In genomic region chr13:51573849-51574248, GRCm38 (mm10) we compare ENCODE assay signal across 11 mouse cellular contexts. TPM values are rescaled to one million over a fixed set of nuclear protein-coding genes. Genes with fewer than 3 reads are reported as not detected.
DNase-seq lines count a peak whose midpoint lies in the region; ATAC-seq and TF ChIP-seq lines count a peak whose summit lies in the region.
"Had no signal": no experiment of that assay in that cellular context is flagged by ENCODE, and none has a peak within 500 bp of the region (broad histone marks: within the 10 kb centered on the region; RNA-seq: fewer than 3 reads in every experiment).

No protein-coding gene starts in this region.

- peak; percentile 27 for DNase-seq in gastrocnemius, adult 2 months
- DNase-seq in gastrocnemius, adult 8-10 months (ENCODE audit: low spot score in 2 of 2), result no peak
- DNase-seq in brain, embryonic 14.5 days (ENCODE audit: low read depth), result peak; percentile 64
- peak; percentile 79 for DNase-seq in retina, postnatal 1 day
- DNase-seq in urinary bladder, adult 18-20 months (ENCODE audit: low spot score in 2 of 2), result no peak

- no peak for TF ChIP-seq CTCF in gastrocnemius, adult 2 months (IDR thresholded peaks at IDR 0.05)
- no peak for TF ChIP-seq CTCF in brain, embryonic 14.5 days (IDR thresholded peaks at IDR 0.05; ENCODE audit: borderline replicate concordance, extremely low read depth, insufficient read depth, insufficient read length)

- WGBS in heart, embryonic 13.5 days, result 21% methylated on average over 11 of the region's 11 CpGs
- 36% methylated on average over 11 of the region's 11 CpGs for WGBS in limb, embryonic 13.5 days

- peaks cover 26% of the 10 kb centered on the region for H3K4me1 ChIP-seq in heart, embryonic 13.5 days
- peaks cover 13% of the 10 kb centered on the region for H3K4me1 ChIP-seq in limb, embryonic 13.5 days

- H3K9ac ChIP-seq in heart, embryonic 13.5 days, result no peak overlapping the region
- H3K9ac ChIP-seq in limb, embryonic 13.5 days, result no peak overlapping the region

- H3K4me2 ChIP-seq in heart, embryonic 13.5 days, result peak overlapping the region; percentile 35
- H3K4me2 ChIP-seq in limb, embryonic 13.5 days (replicated peaks), result no peak overlapping the region

- H3K9me3 ChIP-seq in heart, embryonic 13.5 days, result no peaks in the 10 kb centered on the region
- H3K9me3 ChIP-seq in limb, embryonic 13.5 days, result no peaks in the 10 kb centered on the region

- no peak for ATAC-seq in heart, embryonic 13.5 days (ENCODE audit: extremely low read depth, insufficient number of reproducible peaks, low FRiP score, low TSS enrichment)
- ATAC-seq in limb, embryonic 13.5 days (ENCODE audit: low FRiP score, low read depth), result peak; percentile 66; the same call in 1 of the 2 replicates
- ATAC-seq in monocyte, adult 5-6 weeks (replicated peaks; ENCODE audit: insufficient number of reproducible peaks, low FRiP score, low TSS enrichment, poor library complexity, severe bottlenecking), result no peak

- H3K36me3 ChIP-seq in heart, embryonic 13.5 days, result no peaks in the 10 kb centered on the region
- no peaks in the 10 kb centered on the region for H3K36me3 ChIP-seq in limb, embryonic 13.5 days

- intact Hi-C loops in gastrocnemius, adult 2 months (cut with DNase I), result no loop called here

- peaks cover 31% of the 10 kb centered on the region for H3K27me3 ChIP-seq in heart, embryonic 13.5 days (replicated peaks)
- H3K27me3 ChIP-seq in limb, embryonic 13.5 days, result peaks cover 42% of the 10 kb centered on the region
- H3K27me3 ChIP-seq: CH12.LX had no signal

- H3K4me3 ChIP-seq in gastrocnemius, adult 2 months, result no peak overlapping the region
- no peak overlapping the region for H3K4me3 ChIP-seq in heart, embryonic 13.5 days
- H3K4me3 ChIP-seq in limb, embryonic 13.5 days, result no peak overlapping the region

- no peak for TF ChIP-seq POLR2A in brain, embryonic 14.5 days (IDR thresholded peaks at IDR 0.05; ENCODE audit: borderline replicate concordance, extremely low read depth, insufficient read depth, insufficient read length, poor library complexity, severe bottlenecking)

- no peak overlapping the region for H3K27ac ChIP-seq in gastrocnemius, adult 2 months
- H3K27ac ChIP-seq in heart, embryonic 13.5 days (replicated peaks), result no peak overlapping the region
- H3K27ac ChIP-seq in limb, embryonic 13.5 days, result no peak overlapping the region

RNA-seq across cellular contexts. Expression of gene Shc3, which starts 4.6 kb away (rescaled TPM):
- 1 to 10 TPM in 1 of 2 experiments, under 1 TPM in 1; 0.59 to 1.4 TPM for total RNA-seq in gastrocnemius, adult 2 months (2021)
- total RNA-seq in gastrocnemius, adult 8-10 months (2022), result 1 to 10 TPM in 2 of 4 experiments, under 1 TPM in 2; 0.75 to 1.1 (median 1.0) TPM
- 13.9 and 17.4 TPM in 2 replicates for polyA plus RNA-seq in brain, embryonic 14.5 days (2012; rRNA removed)
- 0.13 and 0.15 TPM in 2 replicates for polyA plus RNA-seq in heart, embryonic 13.5 days (2015; fragmentation: Nextera tagmentation; extraction: Ambion mirVana)
- polyA plus RNA-seq in limb, embryonic 13.5 days (2015; fragmentation: Nextera tagmentation; extraction: Ambion mirVana), result 0.69 and 0.73 TPM in 2 replicates
- total RNA-seq in monocyte, adult 5-6 weeks (2017), result not detected in 3 replicates
- total RNA-seq: common myeloid progenitor, adult 5-6 weeks had no signal
- polyA plus RNA-seq: liver, adult 2 months had no signal

Comparison
In these comparisons a context has a peak if more than half of its experiments do, and no peak if none do; other contexts are left out.
1. DNase-seq: peak in gastrocnemius, adult 2 months (single experiment), brain, embryonic 14.5 days (single experiment) and retina, postnatal 1 day (single experiment); none in gastrocnemius, adult 8-10 months (0 of 2) and urinary bladder, adult 18-20 months (0 of 2).